Mouse (Mus musculus) midbrain, embryonic 11.5 days (tissue): ENCODE measurements around the gene 2210016L21Rik. TPM values are rescaled to one million over a fixed set of nuclear protein-coding genes. Genes with fewer than 3 reads are reported as not detected.

Source experiments
- ATAC-seq: fragments of 200-750 bp; cut with Nextera tagmentation; 2 replicates; pipeline ENCODE4 v1.8.0; 2017; ENCODE audit warnings: moderate TSS enrichment, moderate library complexity; ENCODE audit not compliant: low FRiP score
- DNase-seq: peaks from one replicate; pipeline ENCODE4 v3.0.0; 2015; ENCODE audit warnings: low spot score; ENCODE audit errors: missing footprints
- H3K27ac ChIP-seq: fragments of 300-500 bp; sonication (generic); 2 replicates; pipeline ENCODE4 v1.5.1; 2014; ENCODE audit warnings: low read depth, low read length
- H3K27me3 ChIP-seq: fragments of 300-500 bp; sonication (generic); 2 replicates; pipeline ENCODE4 v1.6.1; 2014; ENCODE audit warnings: mild to moderate bottlenecking, low read length, moderate library complexity, mixed read lengths; ENCODE audit not compliant: control insufficient read depth, insufficient read depth
- H3K36me3 ChIP-seq: fragments of 300-500 bp; sonication (generic); 2 replicates; pipeline ENCODE4 v1.6.1; 2014; ENCODE audit warnings: mild to moderate bottlenecking, low read length, moderate library complexity, mixed read lengths; ENCODE audit not compliant: control insufficient read depth, insufficient read depth
- H3K4me1 ChIP-seq: fragments of 300-500 bp; sonication (generic); 2 replicates; pipeline ENCODE4 v1.6.1; 2014; ENCODE audit warnings: low read length; ENCODE audit not compliant: control insufficient read depth, insufficient read depth
- H3K4me2 ChIP-seq: fragments of 300-500 bp; sonication (generic); 2 replicates; pipeline ENCODE4 v1.6.1; 2014; ENCODE audit warnings: mild to moderate bottlenecking, moderate library complexity
- H3K4me3 ChIP-seq: fragments of 300-500 bp; sonication (generic); 2 replicates; pipeline ENCODE4 v1.5.1; 2014; ENCODE audit warnings: low read depth, low read length
- H3K9ac ChIP-seq: fragments of 300-500 bp; sonication (generic); 2 replicates; pipeline ENCODE4 v1.6.1; 2014; ENCODE audit warnings: low read length
- H3K9me3 ChIP-seq: fragments of 300-500 bp; sonication (generic); 2 replicates; pipeline ENCODE4 v1.6.1; 2016; ENCODE audit warnings: low read length; ENCODE audit not compliant: control insufficient read depth
- WGBS: fragments of 180-500 bp; shearing (Covaris S2); extraction: QIAGEN DNeasy Blood & Tissue Kit; methylation state at CpG from one replicate; pipeline ENCODE4 v1.1.7; 2014; 5-methylcytosine and 5-hydroxymethylcytosine counted together
- polyA plus RNA-seq: library from polyadenylated mRNA; unstranded; fragments of >200 nt; fragmentation: Nextera tagmentation; extraction: Ambion mirVana; gene quantifications from 2 replicates; pipeline ENCODE4 v1.2.1, GENCODE M21; 2014

Gene 2210016L21Rik
- polyA plus RNA-seq, result 43.5 and 46.3 TPM in 2 replicates

DNA sequence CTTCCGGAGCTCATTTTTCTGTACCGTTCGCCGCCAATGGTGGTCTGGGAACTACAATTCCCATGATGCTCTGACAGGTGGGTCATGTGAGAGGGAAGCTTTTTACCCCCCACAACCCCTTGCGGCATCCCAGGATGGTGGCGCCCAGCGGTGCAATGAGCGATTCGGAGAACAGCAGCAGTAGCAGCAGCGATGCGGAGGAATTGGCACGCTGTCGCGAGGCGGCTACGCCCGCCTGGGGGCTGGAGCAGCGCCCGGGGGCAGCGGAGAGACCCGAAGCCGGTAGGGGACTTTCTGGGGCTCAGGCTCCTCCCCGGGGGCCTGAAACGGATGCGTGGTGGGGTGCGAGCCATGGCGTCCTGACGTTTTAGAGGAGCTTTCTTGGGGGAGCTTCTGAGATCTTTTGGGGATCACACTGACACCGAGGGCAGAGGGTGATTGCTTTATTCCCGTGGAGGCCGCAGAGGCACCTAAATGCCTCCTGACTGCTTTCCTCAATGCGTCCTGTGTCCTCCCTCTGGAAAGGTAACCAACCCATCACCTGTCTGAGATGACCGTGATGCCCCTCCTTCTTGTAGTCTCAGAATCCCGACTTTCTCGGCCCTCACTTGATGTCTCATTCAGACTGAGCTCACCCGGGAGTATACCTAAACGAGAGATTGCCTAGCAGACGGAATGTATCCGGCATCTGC, at the start of gene 2210016L21Rik:
Gene 2210016L21Rik, plus strand, starts transcription at position 85 of the 692 bp plus-strand sequence.
- WGBS, result 1% methylated on average over 39 of the region's 39 CpGs
- H3K4me3 ChIP-seq, result peak within 1 kb of the TSS; percentile 80
- ATAC-seq (peak; percentile 97), DNase-seq (peak; percentile 97)
- H3K27ac ChIP-seq, result peak within 1 kb of the TSS; percentile 66
- H3K27me3 ChIP-seq, result no peaks in the 10 kb centered on the region
- H3K4me1 ChIP-seq, result peaks cover 5% of the 10 kb centered on the region
- H3K4me2 ChIP-seq, result peak within 1 kb of the TSS; percentile 80
- H3K36me3 ChIP-seq, result peaks cover 11% of the 10 kb centered on the region; the same call in 1 of the 2 replicates
- peak within 1 kb of the TSS; percentile 94 for H3K9ac ChIP-seq
- H3K9me3 ChIP-seq, result no peaks in the 10 kb centered on the region; the same call in 1 of the 2 replicates

DNA sequence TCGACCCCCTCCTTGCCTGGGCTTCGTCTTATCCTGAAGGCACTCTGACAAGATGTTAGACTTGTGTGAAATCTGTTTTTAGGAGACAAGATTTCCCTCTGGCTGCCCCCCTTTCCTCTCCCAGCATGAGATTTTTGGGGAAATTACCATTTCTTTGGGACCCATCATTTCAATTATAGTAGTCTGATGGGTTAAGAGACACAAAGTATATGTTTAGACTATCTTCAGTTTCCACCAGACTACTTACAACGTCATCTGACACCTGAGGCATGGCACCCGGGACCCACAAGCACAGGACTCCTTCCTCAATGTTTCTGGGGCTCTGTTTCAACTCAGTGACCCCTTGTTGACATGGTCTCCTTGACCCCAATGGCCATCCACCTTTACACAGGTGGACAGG, 46.4 kb upstream of the 2210016L21Rik start:
- H3K4me3 ChIP-seq, result no peak overlapping the region
- H3K9ac ChIP-seq, result no peak overlapping the region
- no peaks in the 10 kb centered on the region for H3K9me3 ChIP-seq
- H3K4me1 ChIP-seq, result no peaks in the 10 kb centered on the region
- H3K36me3 ChIP-seq, result no peaks in the 10 kb centered on the region
- no peak overlapping the region for H3K4me2 ChIP-seq
- no peak overlapping the region for H3K27ac ChIP-seq
- DNase-seq, result no peak
- 87% methylated on average over 4 of the region's 4 CpGs for WGBS
- no peak for ATAC-seq
- no peaks in the 10 kb centered on the region for H3K27me3 ChIP-seq

GRCm38 (mm10) chr5:114896688-114897373, 45.1 kb upstream of the 2210016L21Rik start, which contains the start of gene Oasl2:
Oasl2 (plus strand) TSS chr5:114896936.
- H3K9me3 ChIP-seq, result no peaks in the 10 kb centered on the region
- no peaks in the 10 kb centered on the region for H3K36me3 ChIP-seq
- DNase-seq, result no peak
- H3K4me2 ChIP-seq, result no peak within 1 kb of the TSS
- H3K4me1 ChIP-seq, result no peaks in the 10 kb centered on the region
- ATAC-seq, result no peak
- no peak within 1 kb of the TSS for H3K4me3 ChIP-seq
- no peaks in the 10 kb centered on the region for H3K27me3 ChIP-seq
- no peak within 1 kb of the TSS for H3K27ac ChIP-seq
- 76% methylated on average over 13 of the region's 13 CpGs for WGBS
- no peak within 1 kb of the TSS for H3K9ac ChIP-seq

GRCm38 (mm10) chr5:114897374-114897793, 44.6 kb upstream of the 2210016L21Rik start:
- Histone ChIP-seq H3K36me3 (no peaks in the 10 kb centered on the region), H3K9ac (no peak overlapping the region), H3K4me1 (no peaks in the 10 kb centered on the region), H3K27me3 (no peaks in the 10 kb centered on the region), H3K4me2 (no peak overlapping the region), H3K4me3 (no peak overlapping the region), H3K9me3 (no peaks in the 10 kb centered on the region), H3K27ac (no peak overlapping the region)
- DNase-seq, result peak; percentile 83
- ATAC-seq, result no peak
- WGBS, result 14% methylated on average over 7 of the region's 7 CpGs

DNA sequence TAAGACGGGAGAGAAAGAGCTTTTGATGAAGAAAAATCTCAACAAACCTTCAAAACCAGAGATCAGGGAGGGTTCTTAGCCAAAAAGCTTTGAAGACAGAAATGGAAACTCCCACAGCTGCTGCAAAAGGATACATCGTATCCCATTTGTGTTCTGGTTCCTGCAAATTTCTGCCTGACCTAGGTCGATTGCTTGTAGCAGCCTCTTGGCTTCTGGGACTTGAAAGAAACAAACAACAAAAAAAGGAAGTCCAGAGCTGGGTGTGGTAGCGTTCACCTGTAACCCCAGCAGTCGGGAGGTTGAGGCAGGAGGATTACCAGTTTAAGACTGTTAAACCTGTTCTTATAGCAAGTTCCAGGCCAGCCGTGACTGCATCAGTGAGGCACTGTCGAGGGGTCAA, 43.1 kb upstream of the 2210016L21Rik start:
- H3K36me3 ChIP-seq, result no peaks in the 10 kb centered on the region
- H3K4me2 ChIP-seq, result no peak overlapping the region
- no peaks in the 10 kb centered on the region for H3K4me1 ChIP-seq
- no peak overlapping the region for H3K9ac ChIP-seq
- 83% methylated on average over 7 of the region's 7 CpGs for WGBS
- no peak overlapping the region for H3K4me3 ChIP-seq
- H3K27ac ChIP-seq, result no peak overlapping the region
- DNase-seq (no peak), ATAC-seq (no peak)
- no peaks in the 10 kb centered on the region for H3K27me3 ChIP-seq
- H3K9me3 ChIP-seq, result no peaks in the 10 kb centered on the region

DNA sequence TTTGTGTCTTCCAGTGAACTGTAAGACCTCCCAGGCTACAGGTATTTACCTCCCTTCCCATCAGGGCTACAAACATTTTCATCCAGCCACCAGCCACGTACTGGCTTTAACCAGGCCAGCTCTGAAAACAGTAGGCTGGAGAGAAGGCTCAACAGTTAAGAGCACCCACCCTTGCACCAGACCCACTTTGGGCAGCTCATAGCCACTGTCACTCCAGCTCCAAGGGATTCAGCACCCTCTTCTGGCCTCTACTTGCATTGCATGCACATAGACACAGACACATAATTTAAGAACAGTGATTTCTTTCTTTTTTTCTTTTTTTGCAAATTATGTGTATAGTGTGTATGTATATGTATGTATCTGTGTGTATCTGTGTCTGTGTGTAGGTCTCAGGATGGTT, 39.5 kb upstream of the 2210016L21Rik start:
- no peak overlapping the region for H3K4me2 ChIP-seq
- H3K27me3 ChIP-seq, result no peaks in the 10 kb centered on the region
- DNase-seq, result peak; percentile 91
- no peak overlapping the region for H3K9ac ChIP-seq
- no peaks in the 10 kb centered on the region for H3K9me3 ChIP-seq
- no peak for ATAC-seq
- no peak overlapping the region for H3K27ac ChIP-seq
- H3K36me3 ChIP-seq, result no peaks in the 10 kb centered on the region
- 26% methylated on average over 1 of the region's 1 CpGs for WGBS
- no peaks in the 10 kb centered on the region for H3K4me1 ChIP-seq
- no peak overlapping the region for H3K4me3 ChIP-seq

GRCm38 (mm10) chr5:114908598-114909305, 33.2 kb upstream of the 2210016L21Rik start:
- no peaks in the 10 kb centered on the region for H3K27me3 ChIP-seq
- H3K4me3 ChIP-seq, result no peak overlapping the region
- H3K4me1 ChIP-seq, result no peaks in the 10 kb centered on the region
- DNase-seq (no peak), ATAC-seq (no peak)
- H3K36me3 ChIP-seq, result no peaks in the 10 kb centered on the region; the same call in 1 of the 2 replicates
- no peak overlapping the region for H3K4me2 ChIP-seq
- no peak overlapping the region for H3K27ac ChIP-seq
- no peaks in the 10 kb centered on the region for H3K9me3 ChIP-seq
- 53% methylated on average over 13 of the region's 13 CpGs for WGBS
- no peak overlapping the region for H3K9ac ChIP-seq

GRCm38 (mm10) chr5:114913686-114914085, 28.3 kb upstream of the 2210016L21Rik start:
- ATAC-seq (no peak), DNase-seq (no peak)
- no peak overlapping the region for H3K4me2 ChIP-seq
- no peaks in the 10 kb centered on the region for H3K9me3 ChIP-seq
- H3K4me3 ChIP-seq, result no peak overlapping the region
- no peaks in the 10 kb centered on the region for H3K27me3 ChIP-seq
- no peaks in the 10 kb centered on the region; the same call in 1 of the 2 replicates for H3K36me3 ChIP-seq
- no peak overlapping the region for H3K9ac ChIP-seq
- 66% methylated on average over 4 of the region's 4 CpGs for WGBS
- H3K4me1 ChIP-seq, result no peaks in the 10 kb centered on the region
- H3K27ac ChIP-seq, result no peak overlapping the region

DNA sequence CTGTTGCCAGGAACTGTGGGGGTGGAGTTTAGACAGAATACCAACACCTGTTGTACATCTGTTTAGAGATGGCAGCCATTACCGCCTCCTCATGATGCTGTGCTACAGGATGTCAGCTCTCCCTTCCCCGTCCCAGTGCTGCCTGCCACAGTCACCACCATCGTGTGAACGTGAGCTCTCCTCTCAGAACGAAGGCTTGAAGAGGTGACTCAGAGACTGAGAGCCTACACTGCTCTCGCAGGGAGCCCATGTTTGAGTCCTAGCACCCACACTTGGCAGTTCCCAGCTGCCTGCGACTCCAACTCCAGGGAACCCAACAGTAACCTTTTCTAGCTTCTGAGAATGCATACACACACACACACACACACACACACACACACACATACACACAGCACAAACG, 27.1 kb upstream of the 2210016L21Rik start:
- H3K27me3 ChIP-seq, result no peaks in the 10 kb centered on the region
- no peak overlapping the region for H3K27ac ChIP-seq
- no peak overlapping the region for H3K4me3 ChIP-seq
- H3K9me3 ChIP-seq, result no peaks in the 10 kb centered on the region
- WGBS, result 83% methylated on average over 8 of the region's 8 CpGs
- no peak overlapping the region for H3K4me2 ChIP-seq
- no peaks in the 10 kb centered on the region; the same call in 1 of the 2 replicates for H3K36me3 ChIP-seq
- H3K4me1 ChIP-seq, result no peaks in the 10 kb centered on the region
- DNase-seq (no peak), ATAC-seq (no peak)
- no peak overlapping the region for H3K9ac ChIP-seq
